Mouse (Mus musculus) liver, embryonic 15.5 days (tissue): ENCODE measurements around the gene Ndufaf7. TPM values are rescaled to one million over a fixed set of nuclear protein-coding genes. Genes with fewer than 3 reads are reported as not detected.
A peak's percentile ranks its signal among the peaks of the same experiment; 100 is the strongest.

ENCODE experiments used
- ATAC-seq: fragments of 200-750 bp; cut with Nextera tagmentation; 2 replicates; pipeline ENCODE4 v1.8.0; 2017; ENCODE audit warnings: moderate number of reproducible peaks, mild to moderate bottlenecking, moderate library complexity; ENCODE audit not compliant: insufficient read depth
- H3K27ac ChIP-seq: fragments of 300-500 bp; sonication (generic); replicated peaks from 2 replicates; pipeline ENCODE4 v1.5.1; 2015; ENCODE audit warnings: mild to moderate bottlenecking, inconsistent platforms
- H3K27me3 ChIP-seq: fragments of 300-500 bp; sonication (generic); 2 replicates; pipeline ENCODE4 v1.6.1; 2015; ENCODE audit warnings: mild to moderate bottlenecking, inconsistent platforms
- H3K36me3 ChIP-seq: fragments of 300-500 bp; sonication (generic); replicated peaks from 2 replicates; pipeline ENCODE4 v1.6.1; 2015; ENCODE audit warnings: moderate library complexity, mild to moderate bottlenecking, inconsistent platforms
- H3K4me1 ChIP-seq: fragments of 300-500 bp; sonication (generic); replicated peaks from 2 replicates; pipeline ENCODE4 v1.6.1; 2015; ENCODE audit warnings: inconsistent platforms
- H3K4me2 ChIP-seq: fragments of 300-500 bp; sonication (generic); 2 replicates; pipeline ENCODE4 v1.6.1; 2015; ENCODE audit warnings: moderate library complexity, mild to moderate bottlenecking, inconsistent platforms
- H3K4me3 ChIP-seq: fragments of 300-500 bp; sonication (generic); replicated peaks from 2 replicates; pipeline ENCODE4 v1.5.1; 2015; ENCODE audit warnings: mild to moderate bottlenecking, inconsistent platforms
- H3K9ac ChIP-seq: fragments of 300-500 bp; sonication (generic); 2 replicates; pipeline ENCODE4 v1.6.1; 2015; ENCODE audit warnings: moderate library complexity, mild to moderate bottlenecking, inconsistent platforms
- H3K9me3 ChIP-seq: fragments of 300-500 bp; sonication (generic); replicated peaks from 2 replicates; pipeline ENCODE4 v1.6.1; 2016; ENCODE audit warnings: inconsistent platforms
- WGBS: fragments of 180-500 bp; shearing (Covaris S2); methylation state at CpG from one replicate; pipeline ENCODE4 v1.1.7; 2015; ENCODE audit warnings: mixed read lengths; ENCODE audit not compliant: insufficient replicate concordance; 5-methylcytosine and 5-hydroxymethylcytosine counted together
- polyA plus RNA-seq: library from polyadenylated mRNA; unstranded; fragments of >200 nt; fragmentation: Nextera tagmentation; extraction: Ambion mirVana; gene quantifications from 2 replicates; pipeline ENCODE4 v1.2.1, GENCODE M21; 2015

Ndufaf7 gene
- polyA plus RNA-seq, 1 experiment from 2014 or later, result 27.0 TPM

- Histone ChIP-seq H3K27ac (peak overlapping the region; percentile 83), H3K27me3 (no peaks in the 10 kb centered on the region), H3K4me2 (peak overlapping the region; percentile 89), H3K36me3 (peaks cover 25% of the 10 kb centered on the region), H3K9me3 (no peaks in the 10 kb centered on the region), H3K9ac (peak overlapping the region; percentile 81), H3K4me3 (peak overlapping the region; percentile 82), H3K4me1 (peaks cover 39% of the 10 kb centered on the region)
- 44% methylated on average over 6 of the region's 6 CpGs for WGBS
- peak; percentile 1; the same call in 1 of the 2 replicates for ATAC-seq
Measured at GRCm38 (mm10) chr17:78915772-78916171, 21.2 kb upstream of the Ndufaf7 start.

- whole genome bisulfite sequencing, result 0% methylated on average over 37 of the region's 37 CpGs
- H3K27ac ChIP-seq, result peak within 1 kb of the TSS; percentile 83
- peak within 1 kb of the TSS; percentile 89 for H3K4me2 ChIP-seq
- peaks cover 29% of the 10 kb centered on the region for H3K36me3 ChIP-seq
- peaks cover 39% of the 10 kb centered on the region for H3K4me1 ChIP-seq
- peak within 1 kb of the TSS; percentile 81 for H3K9ac ChIP-seq
- peak; percentile 92 for ATAC-seq
- H3K9me3 ChIP-seq, result no peaks in the 10 kb centered on the region
- no peaks in the 10 kb centered on the region for H3K27me3 ChIP-seq
- H3K4me3 ChIP-seq, result peak within 1 kb of the TSS; percentile 82
Measured at GRCm38 (mm10) chr17:78916369-78916813, 20.5 kb upstream of the Ndufaf7 start, which contains the start of gene Cebpzos. Gene Cebpzos (plus strand): TSS chr17:78916500.

DNA sequence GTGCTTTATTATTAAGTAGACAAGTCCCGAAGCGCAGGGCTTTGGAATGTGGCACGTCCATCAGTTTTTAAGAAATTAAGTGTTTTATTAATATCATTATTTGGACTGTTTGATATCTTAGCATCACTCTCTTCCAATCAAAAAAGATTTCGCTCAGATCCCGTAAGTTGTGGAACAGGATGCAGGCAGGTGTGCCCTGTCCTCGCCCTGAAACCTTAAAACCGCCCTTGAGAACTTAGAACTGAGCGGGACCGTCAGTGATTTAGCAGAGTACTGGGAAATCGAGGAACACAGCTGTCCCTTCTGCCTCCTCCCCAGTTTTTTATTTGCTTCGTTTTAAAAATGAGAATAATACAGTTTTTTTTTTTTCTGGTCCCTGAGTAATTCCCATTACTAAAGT, 20.0 kb upstream of the Ndufaf7 start:
- no peak; the same call in 1 of the 2 replicates for ATAC-seq

DNA sequence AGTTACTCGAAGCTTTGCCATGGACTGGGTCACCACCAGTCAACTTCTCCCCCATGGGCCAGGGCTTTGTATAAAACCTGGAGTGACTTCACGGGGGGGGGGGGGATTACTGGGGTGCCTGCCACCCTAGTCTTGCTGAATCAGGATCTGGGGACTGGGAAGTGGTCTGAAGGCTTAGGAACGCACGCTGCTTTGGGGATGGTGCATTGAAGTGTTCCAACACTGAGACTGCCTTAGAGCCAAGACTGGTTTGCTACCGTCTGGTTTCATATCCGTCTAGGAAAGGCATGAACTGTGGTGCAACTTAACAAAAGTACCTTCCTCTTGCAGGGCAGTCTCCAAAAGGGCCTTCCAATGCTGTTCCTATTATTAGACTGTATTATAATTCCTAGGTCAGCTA, 19.2 kb upstream of the Ndufaf7 start:
- Histone ChIP-seq H3K4me2 (peak overlapping the region; percentile 89), H3K4me3 (peak overlapping the region; percentile 82), H3K4me1 (peaks cover 35% of the 10 kb centered on the region), H3K27me3 (no peaks in the 10 kb centered on the region), H3K27ac (no peak overlapping the region), H3K36me3 (peaks cover 41% of the 10 kb centered on the region), H3K9me3 (no peaks in the 10 kb centered on the region), H3K9ac (no peak overlapping the region)
- ATAC-seq, result no peak
- 55% methylated on average over 6 of the region's 6 CpGs for WGBS

More for the DNA sequence above, 20.0 kb upstream of the Ndufaf7 start:
- Histone ChIP-seq H3K36me3 (peaks cover 35% of the 10 kb centered on the region), H3K27ac (peak overlapping the region; percentile 83), H3K4me2 (peak overlapping the region; percentile 89), H3K4me3 (peak overlapping the region; percentile 82), H3K27me3 (no peaks in the 10 kb centered on the region), H3K9ac (peak overlapping the region; percentile 81), H3K4me1 (peaks cover 39% of the 10 kb centered on the region), H3K9me3 (no peaks in the 10 kb centered on the region)
- WGBS, result 3% methylated on average over 11 of the region's 11 CpGs

GRCm38 (mm10) chr17:78935857-78936256, 1.1 kb upstream of the Ndufaf7 start:
- H3K27me3 ChIP-seq, result no peaks in the 10 kb centered on the region
- peaks cover 33% of the 10 kb centered on the region for H3K4me1 ChIP-seq
- H3K27ac ChIP-seq, result no peak overlapping the region
- H3K9ac ChIP-seq, result peak overlapping the region; percentile 71
- no peak for ATAC-seq
- 18% methylated on average over 2 of the region's 2 CpGs for WGBS
- H3K36me3 ChIP-seq, result peaks cover 47% of the 10 kb centered on the region
- H3K9me3 ChIP-seq, result no peaks in the 10 kb centered on the region
- H3K4me3 ChIP-seq, result peak overlapping the region; percentile 84
- peak overlapping the region; percentile 85 for H3K4me2 ChIP-seq

DNA sequence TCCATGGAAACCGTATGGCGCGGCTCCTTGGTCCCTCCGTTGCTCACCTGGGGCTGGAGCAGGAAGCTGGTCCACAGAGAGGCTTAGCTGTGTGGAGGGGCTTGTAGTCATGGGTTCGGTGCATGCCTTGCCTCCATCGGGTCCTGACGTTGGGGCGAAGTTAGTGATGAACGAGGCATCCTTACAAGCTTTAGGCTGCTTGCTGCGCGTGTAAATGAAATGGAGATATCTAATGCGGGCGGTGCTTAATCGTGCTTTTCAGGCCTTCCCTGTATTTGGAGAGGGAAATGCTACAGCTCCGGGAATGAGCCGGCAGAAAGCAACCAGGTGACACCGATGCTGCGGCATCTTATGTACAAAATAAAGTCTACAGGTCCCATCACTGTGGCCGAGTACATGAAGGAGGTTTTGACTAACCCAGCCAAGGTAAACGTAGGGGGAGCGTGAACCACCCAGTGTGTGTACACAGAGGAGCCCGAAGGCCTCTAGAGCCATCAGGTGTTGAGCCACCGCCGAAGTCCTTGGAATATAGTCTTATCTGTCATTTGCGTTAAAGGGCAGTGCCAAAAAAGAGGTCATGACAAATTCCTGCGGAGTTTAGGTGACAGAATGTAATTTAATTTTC, 405 bp downstream of the Ndufaf7 start:
- WGBS, result 7% methylated on average over 26 of the region's 26 CpGs
- peaks cover 39% of the 10 kb centered on the region for H3K36me3 ChIP-seq

DNA sequence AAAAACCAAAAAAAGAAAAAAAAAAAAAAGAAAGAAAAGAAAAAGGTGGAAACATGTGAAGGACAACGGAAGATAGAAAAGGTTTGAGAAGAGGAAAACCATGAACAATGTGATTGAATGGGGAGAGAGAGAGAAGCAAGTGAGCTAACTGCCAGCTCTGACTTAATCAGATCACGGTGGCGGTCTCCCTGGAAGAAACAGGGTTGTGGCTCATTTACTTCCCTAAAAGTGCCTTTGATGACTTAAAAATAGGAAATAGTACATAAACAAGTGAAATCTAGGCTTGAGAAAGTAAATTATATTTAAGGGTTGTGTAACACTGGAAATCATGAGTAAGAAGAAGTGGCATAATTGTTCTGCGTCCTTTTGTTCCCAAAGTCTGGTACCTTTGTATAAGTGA, 2.0 kb downstream of the Ndufaf7 start:
- no peak for ATAC-seq
- WGBS, result 66% methylated on average over 4 of the region's 4 CpGs
- peaks cover 29% of the 10 kb centered on the region for H3K36me3 ChIP-seq
- peaks cover 29% of the 10 kb centered on the region for H3K4me1 ChIP-seq
- H3K27me3 ChIP-seq, result no peaks in the 10 kb centered on the region
- no peak overlapping the region for H3K4me2 ChIP-seq
- H3K27ac ChIP-seq, result no peak overlapping the region
- H3K9ac ChIP-seq, result no peak overlapping the region
- no peaks in the 10 kb centered on the region for H3K9me3 ChIP-seq
- H3K4me3 ChIP-seq, result no peak overlapping the region

More for the DNA sequence above, 405 bp downstream of the Ndufaf7 start:
- peak overlapping the region; percentile 84 for H3K4me3 ChIP-seq
- H3K4me2 ChIP-seq, result peak overlapping the region; percentile 85
- peak overlapping the region; percentile 34 for H3K27ac ChIP-seq
- no peaks in the 10 kb centered on the region for H3K27me3 ChIP-seq
- no peaks in the 10 kb centered on the region for H3K9me3 ChIP-seq
- ATAC-seq, result peak; percentile 30
- H3K4me1 ChIP-seq, result peaks cover 33% of the 10 kb centered on the region
- peak overlapping the region; percentile 71 for H3K9ac ChIP-seq

GRCm38 (mm10) chr17:78942579-78942978, 5.6 kb downstream of the Ndufaf7 start:
- H3K4me1 ChIP-seq, result peaks cover 5% of the 10 kb centered on the region
- 74% methylated on average over 11 of the region's 11 CpGs for WGBS
- H3K4me2 ChIP-seq, result no peak overlapping the region
- H3K36me3 ChIP-seq, result peaks cover 23% of the 10 kb centered on the region
- H3K27me3 ChIP-seq, result no peaks in the 10 kb centered on the region
- no peak for ATAC-seq
- H3K9ac ChIP-seq, result no peak overlapping the region
- H3K27ac ChIP-seq, result no peak overlapping the region
- H3K9me3 ChIP-seq, result no peaks in the 10 kb centered on the region
- no peak overlapping the region for H3K4me3 ChIP-seq

- Histone ChIP-seq H3K4me3 (no peak overlapping the region), H3K9me3 (no peaks in the 10 kb centered on the region), H3K4me1 (no peaks in the 10 kb centered on the region), H3K9ac (no peak overlapping the region), H3K27me3 (no peaks in the 10 kb centered on the region), H3K36me3 (peaks cover 55% of the 10 kb centered on the region), H3K4me2 (no peak overlapping the region), H3K27ac (no peak overlapping the region)
- ATAC-seq, result 0 out of 2 replicates have a peak, but pooled peaks have one; percentile 25
- WGBS, result 80% methylated on average over 5 of the region's 5 CpGs
Measured at GRCm38 (mm10) chr17:78951225-78951624, 14.3 kb downstream of the Ndufaf7 start.

DNA sequence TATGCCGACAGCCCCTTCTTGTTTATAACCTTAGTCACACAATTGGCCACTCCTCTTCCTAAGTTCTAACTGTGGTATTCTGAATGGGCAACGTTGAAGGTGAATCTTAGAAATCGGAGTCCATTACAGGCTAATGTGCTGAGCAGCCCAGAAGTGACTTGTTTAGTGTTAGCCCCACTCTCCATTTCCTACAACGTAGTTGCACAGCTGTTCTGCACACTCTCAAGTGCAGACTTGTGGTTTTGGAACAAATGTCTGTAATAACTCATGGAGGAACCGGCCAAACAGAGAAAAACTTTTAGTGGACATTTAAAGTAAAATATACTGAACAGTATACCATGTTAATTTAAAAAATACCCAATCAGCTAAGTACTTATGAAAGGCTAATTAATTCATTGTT, 15.1 kb downstream of the Ndufaf7 start:
- WGBS, result 79% methylated on average over 5 of the region's 5 CpGs
- Histone ChIP-seq H3K27me3 (no peaks in the 10 kb centered on the region), H3K4me3 (no peak overlapping the region), H3K27ac (no peak overlapping the region), H3K36me3 (peaks cover 54% of the 10 kb centered on the region), H3K9ac (no peak overlapping the region), H3K9me3 (no peaks in the 10 kb centered on the region), H3K4me1 (no peaks in the 10 kb centered on the region), H3K4me2 (no peak overlapping the region)
- ATAC-seq, result no peak

DNA sequence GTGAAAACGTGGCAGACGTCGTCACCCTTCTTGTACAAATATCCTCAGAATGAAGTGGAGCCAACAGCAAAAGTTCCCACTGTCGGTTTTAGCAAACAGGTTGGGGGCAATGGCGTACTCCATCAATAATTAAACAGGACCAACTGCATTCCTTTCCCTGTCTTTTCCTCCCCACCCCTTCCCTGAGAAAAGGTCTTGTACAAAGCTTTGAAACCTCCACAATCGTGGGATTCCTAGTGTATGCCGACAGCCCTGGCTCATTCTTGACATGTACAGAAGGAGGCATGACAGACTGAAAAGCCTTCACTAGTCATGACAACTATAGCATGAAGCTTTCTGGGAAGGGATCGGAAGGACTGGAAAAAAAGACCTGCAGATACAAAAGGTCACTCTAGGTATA, 16.3 kb downstream of the Ndufaf7 start:
- 70% methylated on average over 8 of the region's 8 CpGs for WGBS
- H3K9me3 ChIP-seq, result no peaks in the 10 kb centered on the region
- H3K36me3 ChIP-seq, result peaks cover 56% of the 10 kb centered on the region
- no peak overlapping the region for H3K4me2 ChIP-seq
- no peak overlapping the region for H3K9ac ChIP-seq
- H3K27me3 ChIP-seq, result no peaks in the 10 kb centered on the region
- no peak overlapping the region for H3K4me3 ChIP-seq
- no peak overlapping the region for H3K27ac ChIP-seq
- ATAC-seq, result no peak
- H3K4me1 ChIP-seq, result no peaks in the 10 kb centered on the region
